Mouse (Mus musculus): ENCODE results near the gene Pold2. TPM values are rescaled to one million over a fixed set of nuclear protein-coding genes. Genes with fewer than 3 reads are reported as not detected.

Gene Pold2
- 72.1 and 75.8 TPM in 2 replicates for polyA plus RNA-seq (2015; fragmentation: Nextera tagmentation; extraction: Ambion mirVana)

GRCm38 (mm10) chr11:5877921-5878526 is at the start of gene Pold2:
Gene Pold2 (minus strand): TSS chr11:5878292.
- Histone ChIP-seq H3K27me3 (replicated peaks; ENCODE audit: control insufficient read depth, insufficient read depth, low read length) (no peaks in the 10 kb centered on the region), H3K36me3 (ENCODE audit: control insufficient read depth, insufficient read depth) (peaks cover 5% of the 10 kb centered on the region; the same call in 1 of the 2 replicates), H3K4me2 (ENCODE audit: low read length) (peak within 1 kb of the TSS; percentile 79), H3K27ac (ENCODE audit: low read length) (peak within 1 kb of the TSS; percentile 90), H3K9me3 (ENCODE audit: control insufficient read depth, low read length) (no peaks in the 10 kb centered on the region), H3K9ac (replicated peaks; ENCODE audit: low read depth, low read length) (peak within 1 kb of the TSS; percentile 68), H3K4me3 (replicated peaks; ENCODE audit: low read length) (peak within 1 kb of the TSS; percentile 78), H3K4me1 (replicated peaks; ENCODE audit: control insufficient read depth, insufficient read depth, low read length) (peaks cover 22% of the 10 kb centered on the region)
- WGBS: under 1% methylated on average over 52 of the region's 52 CpGs
- ATAC-seq: peak; percentile 99

GRCm38 (mm10) chr11:5926696-5927220 is 48.7 kb upstream of the Pold2 start:
- H3K9me3 ChIP-seq (ENCODE audit: control insufficient read depth, low read length): no peaks in the 10 kb centered on the region
- H3K4me2 ChIP-seq (ENCODE audit: low read length): no peak overlapping the region
- H3K4me3 ChIP-seq (replicated peaks; ENCODE audit: low read length): no peak overlapping the region
- H3K4me1 ChIP-seq (replicated peaks; ENCODE audit: control insufficient read depth, insufficient read depth, low read length): no peaks in the 10 kb centered on the region
- H3K9ac ChIP-seq (replicated peaks; ENCODE audit: low read depth, low read length): no peak overlapping the region
- no peaks in the 10 kb centered on the region for H3K36me3 ChIP-seq (ENCODE audit: control insufficient read depth, insufficient read depth)
- WGBS: 82% methylated on average over 3 of the region's 3 CpGs
- no peak for ATAC-seq
- no peak overlapping the region for H3K27ac ChIP-seq (ENCODE audit: low read length)
- no peaks in the 10 kb centered on the region for H3K27me3 ChIP-seq (replicated peaks; ENCODE audit: control insufficient read depth, insufficient read depth, low read length)

- ATAC-seq: no peak
- 57% methylated on average over 8 of the region's 8 CpGs for WGBS
- no peak overlapping the region for H3K4me2 ChIP-seq (ENCODE audit: low read length)
- H3K9me3 ChIP-seq (ENCODE audit: control insufficient read depth, low read length): no peaks in the 10 kb centered on the region
- no peak overlapping the region for H3K27ac ChIP-seq (ENCODE audit: low read length)
- no peaks in the 10 kb centered on the region for H3K4me1 ChIP-seq (replicated peaks; ENCODE audit: control insufficient read depth, insufficient read depth, low read length)
- no peak overlapping the region for H3K4me3 ChIP-seq (replicated peaks; ENCODE audit: low read length)
- H3K9ac ChIP-seq (replicated peaks; ENCODE audit: low read depth, low read length): no peak overlapping the region
- no peaks in the 10 kb centered on the region for H3K36me3 ChIP-seq (ENCODE audit: control insufficient read depth, insufficient read depth)
- H3K27me3 ChIP-seq (replicated peaks; ENCODE audit: control insufficient read depth, insufficient read depth, low read length): no peaks in the 10 kb centered on the region
Observed at GRCm38 (mm10) chr11:5924699-5925098, 46.6 kb upstream of the Pold2 start.

- H3K27ac ChIP-seq (ENCODE audit: low read length): no peak overlapping the region
- no peaks in the 10 kb centered on the region for H3K4me1 ChIP-seq (replicated peaks; ENCODE audit: control insufficient read depth, insufficient read depth, low read length)
- H3K9me3 ChIP-seq (ENCODE audit: control insufficient read depth, low read length): no peaks in the 10 kb centered on the region
- no peaks in the 10 kb centered on the region for H3K27me3 ChIP-seq (replicated peaks; ENCODE audit: control insufficient read depth, insufficient read depth, low read length)
- no peak overlapping the region for H3K9ac ChIP-seq (replicated peaks; ENCODE audit: low read depth, low read length)
- H3K4me3 ChIP-seq (replicated peaks; ENCODE audit: low read length): no peak overlapping the region
- H3K4me2 ChIP-seq (ENCODE audit: low read length): no peak overlapping the region
- WGBS: 36% methylated on average over 17 of the region's 17 CpGs
- no peak for ATAC-seq
- no peaks in the 10 kb centered on the region for H3K36me3 ChIP-seq (ENCODE audit: control insufficient read depth, insufficient read depth)
Observed at GRCm38 (mm10) chr11:5920323-5920960, 42.4 kb upstream of the Pold2 start.

- no peaks in the 10 kb centered on the region for H3K36me3 ChIP-seq (ENCODE audit: control insufficient read depth, insufficient read depth)
- 96% methylated on average over 4 of the region's 4 CpGs for WGBS
- no peak overlapping the region for H3K4me2 ChIP-seq (ENCODE audit: low read length)
- no peaks in the 10 kb centered on the region for H3K9me3 ChIP-seq (ENCODE audit: control insufficient read depth, low read length)
- ATAC-seq: no peak
- H3K27me3 ChIP-seq (replicated peaks; ENCODE audit: control insufficient read depth, insufficient read depth, low read length): no peaks in the 10 kb centered on the region
- no peak overlapping the region for H3K4me3 ChIP-seq (replicated peaks; ENCODE audit: low read length)
- H3K27ac ChIP-seq (ENCODE audit: low read length): no peak overlapping the region
- no peak overlapping the region for H3K9ac ChIP-seq (replicated peaks; ENCODE audit: low read depth, low read length)
- H3K4me1 ChIP-seq (replicated peaks; ENCODE audit: control insufficient read depth, insufficient read depth, low read length): no peaks in the 10 kb centered on the region
Observed at GRCm38 (mm10) chr11:5919606-5920005, 41.5 kb upstream of the Pold2 start.

- H3K27me3 ChIP-seq (replicated peaks; ENCODE audit: control insufficient read depth, insufficient read depth, low read length): no peaks in the 10 kb centered on the region
- H3K4me3 ChIP-seq (replicated peaks; ENCODE audit: low read length): no peak overlapping the region
- no peaks in the 10 kb centered on the region for H3K36me3 ChIP-seq (ENCODE audit: control insufficient read depth, insufficient read depth)
- H3K4me1 ChIP-seq (replicated peaks; ENCODE audit: control insufficient read depth, insufficient read depth, low read length): no peaks in the 10 kb centered on the region
- WGBS: 72% methylated on average over 2 of the region's 2 CpGs
- H3K9me3 ChIP-seq (ENCODE audit: control insufficient read depth, low read length): no peaks in the 10 kb centered on the region
- H3K4me2 ChIP-seq (ENCODE audit: low read length): no peak overlapping the region
- H3K9ac ChIP-seq (replicated peaks; ENCODE audit: low read depth, low read length): no peak overlapping the region
- H3K27ac ChIP-seq (ENCODE audit: low read length): no peak overlapping the region
- ATAC-seq: no peak
Observed at GRCm38 (mm10) chr11:5918111-5918510, 40.0 kb upstream of the Pold2 start.

GRCm38 (mm10) chr11:5916178-5916548 is 38.1 kb upstream of the Pold2 start:
- Histone ChIP-seq H3K9me3 (ENCODE audit: control insufficient read depth, low read length) (no peaks in the 10 kb centered on the region), H3K27ac (ENCODE audit: low read length) (no peak overlapping the region), H3K27me3 (replicated peaks; ENCODE audit: control insufficient read depth, insufficient read depth, low read length) (no peaks in the 10 kb centered on the region), H3K4me3 (replicated peaks; ENCODE audit: low read length) (no peak overlapping the region), H3K4me2 (ENCODE audit: low read length) (no peak overlapping the region), H3K36me3 (ENCODE audit: control insufficient read depth, insufficient read depth) (no peaks in the 10 kb centered on the region), H3K9ac (replicated peaks; ENCODE audit: low read depth, low read length) (no peak overlapping the region), H3K4me1 (replicated peaks; ENCODE audit: control insufficient read depth, insufficient read depth, low read length) (no peaks in the 10 kb centered on the region)
- 72% methylated on average over 8 of the region's 8 CpGs for WGBS
- no peak for ATAC-seq

GRCm38 (mm10) chr11:5915429-5916177 is 37.5 kb upstream of the Pold2 start:
- WGBS: 74% methylated on average over 5 of the region's 5 CpGs
- H3K4me3 ChIP-seq (replicated peaks; ENCODE audit: low read length): no peak overlapping the region
- H3K27me3 ChIP-seq (replicated peaks; ENCODE audit: control insufficient read depth, insufficient read depth, low read length): no peaks in the 10 kb centered on the region

GRCm38 (mm10) chr11:5914940-5915339 is 36.8 kb upstream of the Pold2 start:
- no peak overlapping the region for H3K4me2 ChIP-seq (ENCODE audit: low read length)
- H3K9me3 ChIP-seq (ENCODE audit: control insufficient read depth, low read length): no peaks in the 10 kb centered on the region
- no peak overlapping the region for H3K27ac ChIP-seq (ENCODE audit: low read length)
- no peaks in the 10 kb centered on the region for H3K36me3 ChIP-seq (ENCODE audit: control insufficient read depth, insufficient read depth)
- ATAC-seq: no peak
- WGBS: 67% methylated on average over 5 of the region's 5 CpGs
- no peak overlapping the region for H3K4me3 ChIP-seq (replicated peaks; ENCODE audit: low read length)
- H3K9ac ChIP-seq (replicated peaks; ENCODE audit: low read depth, low read length): no peak overlapping the region
- no peaks in the 10 kb centered on the region for H3K4me1 ChIP-seq (replicated peaks; ENCODE audit: control insufficient read depth, insufficient read depth, low read length)
- H3K27me3 ChIP-seq (replicated peaks; ENCODE audit: control insufficient read depth, insufficient read depth, low read length): no peaks in the 10 kb centered on the region

More at GRCm38 (mm10) chr11:5915429-5916177, 37.5 kb upstream of the Pold2 start:
- no peak overlapping the region for H3K4me2 ChIP-seq (ENCODE audit: low read length)
- no peak overlapping the region for H3K9ac ChIP-seq (replicated peaks; ENCODE audit: low read depth, low read length)
- H3K9me3 ChIP-seq (ENCODE audit: control insufficient read depth, low read length): no peaks in the 10 kb centered on the region
- H3K36me3 ChIP-seq (ENCODE audit: control insufficient read depth, insufficient read depth): no peaks in the 10 kb centered on the region
- no peak overlapping the region for H3K27ac ChIP-seq (ENCODE audit: low read length)
- no peak for ATAC-seq
- no peaks in the 10 kb centered on the region for H3K4me1 ChIP-seq (replicated peaks; ENCODE audit: control insufficient read depth, insufficient read depth, low read length)

Data from forebrain, embryonic 16.5 days (tissue).